In the genomic region with DNA sequence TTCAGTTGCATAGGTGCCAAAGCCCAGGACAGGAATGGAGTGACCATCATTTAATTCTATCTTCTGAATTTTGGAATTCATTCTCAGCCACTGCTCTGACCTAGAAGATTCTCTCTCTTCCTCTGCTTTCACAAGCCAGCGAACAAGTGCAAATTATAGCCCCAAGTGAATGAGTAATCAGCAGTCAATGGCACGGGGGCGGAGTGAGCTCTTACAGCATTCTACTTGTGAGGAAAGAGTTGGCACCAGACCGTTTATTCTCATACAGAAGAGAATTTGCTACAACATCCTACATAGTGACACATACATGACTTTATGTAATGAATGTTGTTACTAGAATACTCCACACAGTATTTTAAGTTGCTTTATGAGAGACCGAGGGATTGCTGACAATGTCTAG, we compare ENCODE assay signal across 13 mouse cellular contexts. TPM values are rescaled to one million over a fixed set of nuclear protein-coding genes. Genes with fewer than 3 reads are reported as not detected.
DNase-seq lines count a peak whose midpoint lies in the region; ATAC-seq and TF ChIP-seq lines count a peak whose summit lies in the region.
"Had no signal": no experiment of that assay in that cellular context is flagged by ENCODE, and none has a peak within 500 bp of the region (broad histone marks: within the 10 kb centered on the region; RNA-seq: fewer than 3 reads in every experiment).

A gene (minus strand): TSS at position 137 of the 400 bp plus-strand sequence.

- DNase-seq in left cerebral cortex, adult 11 months (ENCODE audit: low spot score), result peak; percentile 43
- no peak for DNase-seq in left cerebral cortex, postnatal 4 days
- DNase-seq in adrenal gland, postnatal 14 days, result peak; percentile 27
- DNase-seq in kidney, postnatal 10 days, result peak; percentile 7
- DNase-seq in right cerebral cortex, postnatal 10 days (ENCODE audit: low spot score in 2 of 2), result peak; percentile 31 to 34
- DNase-seq in gastrocnemius, postnatal 10 days, result no peak
- no peak for DNase-seq in hindbrain, postnatal 0 days (ENCODE audit: low spot score)
- no peak for DNase-seq in gastrocnemius, adult 8-10 months (ENCODE audit: low spot score in 2 of 2)
- DNase-seq: cerebellum, postnatal 10 days; retina, postnatal 1 day had no signal

- H3K36me3 ChIP-seq in hindbrain, postnatal 0 days (ENCODE audit: insufficient read depth, low read length), result no peaks in the 10 kb centered on the region
- H3K36me3 ChIP-seq: heart, embryonic 13.5 days had no signal

- TF ChIP-seq CTCF in hindbrain, postnatal 0 days (IDR thresholded peaks at IDR 0.05; ENCODE audit: low read depth), result no peak

- no peak for ATAC-seq in hindbrain, postnatal 0 days
- ATAC-seq: midbrain, embryonic 16.5 days had no signal

- H3K4me2 ChIP-seq in hindbrain, postnatal 0 days (ENCODE audit: low read depth, low read length), result no peak within 1 kb of the TSS
- H3K4me2 ChIP-seq: heart, embryonic 13.5 days had no signal

- no peaks in the 10 kb centered on the region for H3K9me3 ChIP-seq in hindbrain, postnatal 0 days (ENCODE audit: low read length)
- H3K9me3 ChIP-seq: heart, embryonic 13.5 days had no signal

- intact Hi-C loops in left cerebral cortex, postnatal 4 days (cut with DNase I), result no loop called here

- WGBS in hindbrain, postnatal 0 days, result 68% methylated on average over 5 of the region's 5 CpGs

- H3K4me3 ChIP-seq in hindbrain, postnatal 0 days (ENCODE audit: low read length), result no peak within 1 kb of the TSS
- H3K4me3 ChIP-seq: heart, embryonic 13.5 days had no signal

- no peaks in the 10 kb centered on the region for H3K27me3 ChIP-seq in hindbrain, postnatal 0 days (ENCODE audit: insufficient read depth, low read length)
- H3K27me3 ChIP-seq: heart, embryonic 13.5 days had no signal

- H3K9ac ChIP-seq in hindbrain, postnatal 0 days (replicated peaks; ENCODE audit: low read length), result no peak within 1 kb of the TSS
- H3K9ac ChIP-seq: heart, embryonic 13.5 days; liver, embryonic 14.5 days had no signal

- H3K4me1 ChIP-seq in hindbrain, postnatal 0 days (ENCODE audit: insufficient read depth, low read length), result no peaks in the 10 kb centered on the region
- H3K4me1 ChIP-seq: heart, embryonic 13.5 days had no signal

- H3K27ac ChIP-seq in hindbrain, postnatal 0 days, result no peak within 1 kb of the TSS
- H3K27ac ChIP-seq: heart, embryonic 13.5 days; liver, embryonic 14.5 days had no signal

RNA-seq across cellular contexts. Expression of the gene that starts here (rescaled TPM):
- under 1 TPM in 1 of 2 experiments, not detected in 1; 0.58 TPM for total RNA-seq in left cerebral cortex, postnatal 4 days (2021)
- total RNA-seq in adrenal gland, postnatal 14 days (2021), result 1,308 and 2,595 TPM in 2 replicates
- total RNA-seq in gastrocnemius, postnatal 10 days (2021), result under 1 TPM; 0.66 to 0.79 TPM
- total RNA-seq in hindbrain, postnatal 0 days (2014; rRNA removed), result not detected in 2 replicates
- polyA plus RNA-seq in hindbrain, postnatal 0 days (2015; fragmentation: Nextera tagmentation; extraction: Ambion mirVana), result 0.15 TPM in 1 of 2 replicates, not detected in the other
- under 1 TPM in 1 of 4 experiments, not detected in 3; 0.22 TPM for total RNA-seq in gastrocnemius, adult 8-10 months (2022)
- polyA plus RNA-seq: heart, embryonic 13.5 days; midbrain, embryonic 16.5 days had no signal

Comparison
In these comparisons a context has a peak if more than half of its experiments do, and no peak if none do; other contexts are left out.
1. RNA of the gene that starts here (total RNA-seq): 1,308 to 2,595 TPM in adrenal gland, postnatal 14 days; 0.66 to 0.79 TPM in gastrocnemius, postnatal 10 days, 0.58 TPM in left cerebral cortex, postnatal 4 days, 0.22 TPM in gastrocnemius, adult 8-10 months and not detected in hindbrain, postnatal 0 days; every median in the first group is over 100 times any median in the second.
2. DNase-seq: peak in left cerebral cortex, adult 11 months (single experiment), adrenal gland, postnatal 14 days (single experiment), kidney, postnatal 10 days (single experiment) and right cerebral cortex, postnatal 10 days (2 of 2); none in left cerebral cortex, postnatal 4 days (single experiment), gastrocnemius, postnatal 10 days (single experiment), hindbrain, postnatal 0 days (single experiment) and gastrocnemius, adult 8-10 months (0 of 2).